In genomic region chr2:65095571-65095970, GRCm38 (mm10) we compare ENCODE assay signal across 30 mouse cellular contexts.
DNase-seq lines count a peak whose midpoint lies in the region; ATAC-seq and TF ChIP-seq lines count a peak whose summit lies in the region.
"Had no signal": no experiment of that assay in that cellular context is flagged by ENCODE, and none has a peak within 500 bp of the region (broad histone marks: within the 10 kb centered on the region; RNA-seq: fewer than 3 reads in every experiment).

No protein-coding gene starts in this region.

- H3K36me3 ChIP-seq in heart, embryonic 13.5 days = peaks cover 21% of the 10 kb centered on the region
- peaks cover 22% of the 10 kb centered on the region for H3K36me3 ChIP-seq in heart, embryonic 10.5 days
- no peaks in the 10 kb centered on the region for H3K36me3 ChIP-seq in lung, embryonic 15.5 days
- H3K36me3 ChIP-seq: embryonic facial prominence, embryonic 13.5 days; hindbrain, embryonic 13.5 days; limb, embryonic 10.5 days; limb, embryonic 15.5 days; liver, embryonic 13.5 days; midbrain, embryonic 10.5 days; midbrain, embryonic 15.5 days; neural tube, embryonic 15.5 days had no signal

- no peak for TF ChIP-seq CTCF in Patski (IDR thresholded peaks at IDR 0.05)

- no peaks in the 10 kb centered on the region for H3K9me3 ChIP-seq in heart, embryonic 13.5 days
- H3K9me3 ChIP-seq in heart, embryonic 10.5 days = no peaks in the 10 kb centered on the region
- H3K9me3 ChIP-seq in lung, embryonic 15.5 days = no peaks in the 10 kb centered on the region
- H3K9me3 ChIP-seq: embryonic facial prominence, embryonic 13.5 days; hindbrain, embryonic 13.5 days; kidney, embryonic 15.5 days; limb, embryonic 10.5 days; limb, embryonic 15.5 days; liver, embryonic 13.5 days; midbrain, embryonic 10.5 days; midbrain, embryonic 15.5 days; neural tube, embryonic 15.5 days had no signal

- H3K27ac ChIP-seq in heart, embryonic 13.5 days (replicated peaks) = peak overlapping the region; percentile 63
- no peak overlapping the region for H3K27ac ChIP-seq in heart, embryonic 10.5 days
- H3K27ac ChIP-seq in lung, embryonic 15.5 days = 0 out of 2 replicates have a peak overlapping the region, but pooled peaks have one; percentile 15
- H3K27ac ChIP-seq: embryonic facial prominence, embryonic 13.5 days; gastrocnemius, adult 2 months; hindbrain, embryonic 13.5 days; kidney, embryonic 15.5 days; limb, embryonic 10.5 days; limb, embryonic 15.5 days; liver, embryonic 13.5 days; midbrain, embryonic 10.5 days; midbrain, embryonic 15.5 days; neural tube, embryonic 15.5 days had no signal

- in situ Hi-C loops in Patski (cut with MboI; ENCODE audit: low pct_unique_long_range_greater_than_20kb) = no loop called here

- no peak overlapping the region for H3K9ac ChIP-seq in heart, embryonic 13.5 days
- H3K9ac ChIP-seq in lung, embryonic 15.5 days = no peak overlapping the region
- H3K9ac ChIP-seq: embryonic facial prominence, embryonic 13.5 days; hindbrain, embryonic 13.5 days; kidney, embryonic 15.5 days; limb, embryonic 15.5 days; liver, embryonic 13.5 days; midbrain, embryonic 15.5 days; neural tube, embryonic 15.5 days had no signal

- H3K4me1 ChIP-seq in heart, embryonic 13.5 days = peaks cover 25% of the 10 kb centered on the region
- H3K4me1 ChIP-seq in heart, embryonic 10.5 days = peaks cover 11% of the 10 kb centered on the region
- H3K4me1 ChIP-seq in lung, embryonic 15.5 days = peaks cover 13% of the 10 kb centered on the region
- H3K4me1 ChIP-seq: embryonic facial prominence, embryonic 13.5 days; hindbrain, embryonic 13.5 days; kidney, embryonic 15.5 days; limb, embryonic 10.5 days; limb, embryonic 15.5 days; liver, embryonic 13.5 days; midbrain, embryonic 10.5 days; midbrain, embryonic 15.5 days; neural tube, embryonic 15.5 days had no signal

- no peaks in the 10 kb centered on the region for H3K27me3 ChIP-seq in heart, embryonic 13.5 days (replicated peaks)
- H3K27me3 ChIP-seq in heart, embryonic 10.5 days (ENCODE audit: insufficient read depth, poor library complexity, severe bottlenecking) = no peaks in the 10 kb centered on the region
- no peaks in the 10 kb centered on the region for H3K27me3 ChIP-seq in lung, embryonic 15.5 days
- H3K27me3 ChIP-seq in Patski = no peaks in the 10 kb centered on the region
- H3K27me3 ChIP-seq: embryonic facial prominence, embryonic 13.5 days; hindbrain, embryonic 13.5 days; kidney, embryonic 15.5 days; limb, embryonic 15.5 days; liver, embryonic 13.5 days; midbrain, embryonic 15.5 days; neural tube, embryonic 15.5 days had no signal

- H3K4me3 ChIP-seq in heart, embryonic 13.5 days = no peak overlapping the region
- H3K4me3 ChIP-seq in heart, embryonic 10.5 days = no peak overlapping the region
- H3K4me3 ChIP-seq in lung, embryonic 15.5 days = no peak overlapping the region
- H3K4me3 ChIP-seq: embryonic facial prominence, embryonic 13.5 days; erythroblast, embryonic 14.5 days; gastrocnemius, adult 2 months; hindbrain, embryonic 13.5 days; kidney, embryonic 15.5 days; limb, embryonic 10.5 days; limb, embryonic 15.5 days; liver, embryonic 13.5 days; midbrain, embryonic 10.5 days; midbrain, embryonic 15.5 days; neural tube, embryonic 15.5 days had no signal

- POLR2A ChIA-PET in Patski (lab: Charles Lee) = no interaction called here

- WGBS in heart, embryonic 13.5 days = 44% methylated on average over 6 of the region's 6 CpGs
- 52% methylated on average over 6 of the region's 6 CpGs for WGBS in heart, embryonic 10.5 days
- WGBS in lung, embryonic 15.5 days = 43% methylated on average over 6 of the region's 6 CpGs

- no peak overlapping the region for H3K4me2 ChIP-seq in heart, embryonic 13.5 days
- no peak overlapping the region for H3K4me2 ChIP-seq in lung, embryonic 15.5 days
- H3K4me2 ChIP-seq: embryonic facial prominence, embryonic 13.5 days; hindbrain, embryonic 13.5 days; kidney, embryonic 15.5 days; limb, embryonic 15.5 days; liver, embryonic 13.5 days; midbrain, embryonic 15.5 days; neural tube, embryonic 15.5 days had no signal

- CTCF ChIA-PET in Patski (lab: Charles Lee) = interaction anchor here (1.0 to 2.0 kb wide), 4 partner anchors 10 to 90 kb away, joined by 3 to 5 read pairs (median 4); no protein-coding TSS in a partner anchor

- no peak for DNase-seq in heart, embryonic 10.5 days (ENCODE audit: low spot score)
- DNase-seq in heart, postnatal 4 days = peak; percentile 10
- no peak for DNase-seq in heart, adult 11 months
- DNase-seq in lung, postnatal 25 days (ENCODE audit: low spot score) = no peak
- DNase-seq in Patski (ENCODE audit: low read depth, low spot score) = no peak
- DNase-seq in layer of hippocampus, postnatal 10 days (ENCODE audit: low spot score in 2 of 2) = no peak
- DNase-seq: adrenal gland, adult 2 months; adrenal gland, postnatal 36 days; cerebellum, adult 18-20 months; cerebellum, postnatal 10 days; gastrocnemius, adult 2 months; gastrocnemius, postnatal 36 days; kidney, adult 11 months; liver, embryonic 13.5 days; retina, postnatal 1 day; right cerebral cortex, postnatal 14 days; thymus, postnatal 14 days had no signal

- no peak; the same call in 1 of the 2 replicates for ATAC-seq in heart, embryonic 13.5 days (ENCODE audit: extremely low read depth, insufficient number of reproducible peaks, low FRiP score, low TSS enrichment)
- peak; percentile 44; the same call in 1 of the 2 replicates for ATAC-seq in lung, embryonic 15.5 days (ENCODE audit: borderline replicate concordance, extremely low read depth, low FRiP score, low TSS enrichment)
- peak; percentile 67 for ATAC-seq in Patski
- ATAC-seq: activated CD4-positive, CD25-positive, alpha-beta regulatory T cell, adult 4 months; forebrain, embryonic 16.5 days; midbrain, embryonic 15.5 days had no signal
